Mouse (Mus musculus): ENCODE measurements around the gene Myo1d.
A peak's percentile ranks its signal among the peaks of the same experiment; 100 is the strongest.

- peak; percentile 63 for TF ChIP-seq CTCF (IDR thresholded peaks at IDR 0.05; ENCODE audit: insufficient read depth, low read length)
- TF ChIP-seq POLR2A (IDR thresholded peaks at IDR 0.05; ENCODE audit: borderline replicate concordance, extremely low read depth, low read depth, low read length) = peak; percentile 89
Measured at GRCm38 (mm10) chr11:80779527-80780344, at the start of gene Myo1d.
